In genomic region chr15:95906891-95907290, GRCm38 (mm10) we compare ENCODE assay signal across 11 mouse cellular contexts.
DNase-seq lines count a peak whose midpoint lies in the region; ATAC-seq lines count a peak whose summit lies in the region.
"Had no signal": no experiment of that assay in that cellular context is flagged by ENCODE, and none has a peak within 500 bp of the region (broad histone marks: within the 10 kb centered on the region; RNA-seq: fewer than 3 reads in every experiment).

No protein-coding gene starts in this region.

- H3K9me3 ChIP-seq in heart, embryonic 13.5 days = no peaks in the 10 kb centered on the region
- no peaks in the 10 kb centered on the region for H3K9me3 ChIP-seq in heart, embryonic 12.5 days (replicated peaks)
- H3K9me3 ChIP-seq in liver, embryonic 12.5 days (replicated peaks) = no peaks in the 10 kb centered on the region
- no peaks in the 10 kb centered on the region for H3K9me3 ChIP-seq in liver, embryonic 11.5 days (ENCODE audit: control insufficient read depth, low read length)
- H3K9me3 ChIP-seq: embryonic facial prominence, embryonic 15.5 days; hindbrain, embryonic 12.5 days; limb, embryonic 13.5 days had no signal

- H3K36me3 ChIP-seq in heart, embryonic 13.5 days = peaks cover 6% of the 10 kb centered on the region; the same call in 1 of the 2 replicates
- H3K36me3 ChIP-seq in heart, embryonic 12.5 days = no peaks in the 10 kb centered on the region
- no peaks in the 10 kb centered on the region for H3K36me3 ChIP-seq in liver, embryonic 12.5 days
- no peaks in the 10 kb centered on the region for H3K36me3 ChIP-seq in liver, embryonic 11.5 days (ENCODE audit: control insufficient read depth, insufficient read depth, low read length)
- H3K36me3 ChIP-seq: embryonic facial prominence, embryonic 15.5 days; hindbrain, embryonic 12.5 days; limb, embryonic 13.5 days had no signal

- H3K27me3 ChIP-seq in heart, embryonic 13.5 days (replicated peaks) = no peaks in the 10 kb centered on the region
- H3K27me3 ChIP-seq in heart, embryonic 12.5 days (replicated peaks) = no peaks in the 10 kb centered on the region
- H3K27me3 ChIP-seq in liver, embryonic 12.5 days (replicated peaks) = no peaks in the 10 kb centered on the region
- no peaks in the 10 kb centered on the region for H3K27me3 ChIP-seq in liver, embryonic 11.5 days (replicated peaks; ENCODE audit: control insufficient read depth, insufficient read depth, low read length)
- H3K27me3 ChIP-seq: embryonic facial prominence, embryonic 15.5 days; hindbrain, embryonic 12.5 days; limb, embryonic 13.5 days had no signal

- H3K27ac ChIP-seq in heart, embryonic 13.5 days (replicated peaks) = peak overlapping the region; percentile 46
- no peak overlapping the region for H3K27ac ChIP-seq in heart, embryonic 12.5 days (ENCODE audit: poor library complexity, severe bottlenecking)
- peak overlapping the region; percentile 34 for H3K27ac ChIP-seq in liver, embryonic 12.5 days
- no peak overlapping the region for H3K27ac ChIP-seq in liver, embryonic 11.5 days (ENCODE audit: low read depth, low read length)
- H3K27ac ChIP-seq: embryonic facial prominence, embryonic 15.5 days; hindbrain, embryonic 12.5 days; limb, embryonic 13.5 days had no signal

- 90% methylated on average over 1 of the region's 1 CpGs for WGBS in heart, embryonic 13.5 days
- WGBS in heart, embryonic 12.5 days = 95% methylated on average over 1 of the region's 1 CpGs
- 83% methylated on average over 1 of the region's 1 CpGs for WGBS in liver, embryonic 12.5 days (ENCODE audit: insufficient replicate concordance)
- WGBS in liver, embryonic 11.5 days = 91% methylated on average over 1 of the region's 1 CpGs

- no peak for DNase-seq in liver, embryonic 11.5 days (ENCODE audit: low spot score)
- DNase-seq in brain, adult 2 months (ENCODE audit: low read depth, low spot score) = peak; percentile 48
- no peak for DNase-seq in retina, postnatal 1 day
- no peak for DNase-seq in thymus, postnatal 25 days

- H3K4me1 ChIP-seq in heart, embryonic 13.5 days = peaks cover 48% of the 10 kb centered on the region
- peaks cover 39% of the 10 kb centered on the region for H3K4me1 ChIP-seq in heart, embryonic 12.5 days (replicated peaks)
- H3K4me1 ChIP-seq in liver, embryonic 12.5 days = peaks cover 56% of the 10 kb centered on the region
- peaks cover 23% of the 10 kb centered on the region for H3K4me1 ChIP-seq in liver, embryonic 11.5 days (replicated peaks; ENCODE audit: control insufficient read depth, insufficient read depth, low read length)

- no peak overlapping the region for H3K4me3 ChIP-seq in heart, embryonic 13.5 days
- H3K4me3 ChIP-seq in heart, embryonic 12.5 days = no peak overlapping the region
- no peak overlapping the region for H3K4me3 ChIP-seq in liver, embryonic 12.5 days
- H3K4me3 ChIP-seq in liver, embryonic 11.5 days (ENCODE audit: low read depth, low read length) = no peak overlapping the region
- H3K4me3 ChIP-seq: embryonic facial prominence, embryonic 15.5 days; hindbrain, embryonic 12.5 days; limb, embryonic 13.5 days had no signal

- no peak for ATAC-seq in heart, embryonic 13.5 days (ENCODE audit: extremely low read depth, insufficient number of reproducible peaks, low FRiP score, low TSS enrichment)
- no peak for ATAC-seq in heart, embryonic 12.5 days (ENCODE audit: insufficient number of reproducible peaks, low FRiP score)
- ATAC-seq in liver, embryonic 12.5 days = no peak
- no peak for ATAC-seq in liver, embryonic 11.5 days (replicated peaks; ENCODE audit: low FRiP score)
- peak; percentile 60 for ATAC-seq in megakaryocyte progenitor cell, adult 5-6 weeks (replicated peaks; ENCODE audit: poor library complexity)

- H3K4me2 ChIP-seq in heart, embryonic 13.5 days = no peak overlapping the region
- no peak overlapping the region for H3K4me2 ChIP-seq in heart, embryonic 12.5 days
- peak overlapping the region; percentile 43; the same call in 1 of the 2 replicates for H3K4me2 ChIP-seq in liver, embryonic 12.5 days
- H3K4me2 ChIP-seq in liver, embryonic 11.5 days = no peak overlapping the region
- H3K4me2 ChIP-seq: embryonic facial prominence, embryonic 15.5 days; hindbrain, embryonic 12.5 days; limb, embryonic 13.5 days had no signal

- no peak overlapping the region for H3K9ac ChIP-seq in heart, embryonic 13.5 days
- no peak overlapping the region for H3K9ac ChIP-seq in heart, embryonic 12.5 days
- no peak overlapping the region for H3K9ac ChIP-seq in liver, embryonic 12.5 days
- H3K9ac ChIP-seq in liver, embryonic 11.5 days (ENCODE audit: low read depth, low read length) = no peak overlapping the region
- H3K9ac ChIP-seq: embryonic facial prominence, embryonic 15.5 days; hindbrain, embryonic 12.5 days; limb, embryonic 13.5 days had no signal

Comparison
In these comparisons a context has a peak if more than half of its experiments do, and no peak if none do; other contexts are left out.
1. H3K27ac ChIP-seq: peak in heart, embryonic 13.5 days (single experiment) and liver, embryonic 12.5 days (single experiment); none in heart, embryonic 12.5 days (single experiment) and liver, embryonic 11.5 days (single experiment).